Mouse (Mus musculus) gastrocnemius, postnatal 10 days (tissue): Measurements from ENCODE around the gene Btbd35f15. TPM values are rescaled to one million over a fixed set of nuclear protein-coding genes. Genes with fewer than 3 reads are reported as not detected.
"Not testable (repeated sequence)": the region's sequence is repeated elsewhere in the genome, so short reads cannot be mapped to it uniquely, and the experiment has no call there.

Experiments used
- DNase-seq: peaks from one replicate; pipeline ENCODE4 v3.0.0; 2021; ENCODE audit warnings: mixed read lengths
- long read RNA-seq, 2 experiments: library from polyadenylated mRNA; stranded (forward); transcript quantifications; one replicate each; pipeline ENCODE4 v2.0.0; 2021
- total RNA-seq, 2 experiments: library from RNA; stranded (reverse); gene quantifications; 2 replicates each; pipeline ENCODE4 v1.2.3; 2021

Btbd35f15 gene
- total RNA-seq = not detected
- long read RNA-seq, experiment 1 = 0 reads
- long read RNA-seq, experiment 2 = 0 reads

- not testable (repeated sequence) for DNase-seq
Observed at GRCm38 (mm10) chrX:33577214-33577613, at the start of gene Btbd35f15. TSS of gene Btbd35f15 (minus strand) at chrX:33577314.

Other genes with a start within 250 kb of the Btbd35f15 start
- not detected for gene Btbd35f13, start 79.9 kb upstream of the Btbd35f15 start, total RNA-seq
- gene Btbd35f14, start 125.0 kb upstream of the Btbd35f15 start, total RNA-seq = not detected